Mouse (Mus musculus) hindbrain, embryonic 11.5 days (tissue): ENCODE data around the gene Nfia. TPM values are rescaled to one million over a fixed set of nuclear protein-coding genes. Genes with fewer than 3 reads are reported as not detected.

Experiments used
- ATAC-seq: fragments of 200-750 bp; cut with Nextera tagmentation; 2 replicates; pipeline ENCODE4 v1.8.0; 2017; ENCODE audit warnings: mild to moderate bottlenecking, moderate TSS enrichment, moderate library complexity; ENCODE audit not compliant: low FRiP score
- DNase-seq: peaks from one replicate; pipeline ENCODE4 v3.0.0-alpha.2; 2015; ENCODE audit warnings: low spot score
- H3K27ac ChIP-seq: fragments of 300-500 bp; sonication (generic); 2 replicates; pipeline ENCODE4 v1.5.1; 2014; ENCODE audit warnings: mild to moderate bottlenecking, low read depth, low read length
- H3K27me3 ChIP-seq: fragments of 300-500 bp; sonication (generic); 2 replicates; pipeline ENCODE4 v1.6.1; 2014; ENCODE audit warnings: mild to moderate bottlenecking, low read length, moderate library complexity, mixed read lengths; ENCODE audit not compliant: control insufficient read depth, insufficient read depth
- H3K36me3 ChIP-seq: fragments of 300-500 bp; sonication (generic); 2 replicates; pipeline ENCODE4 v1.6.1; 2014; ENCODE audit warnings: mild to moderate bottlenecking, low read length, moderate library complexity, mixed read lengths; ENCODE audit not compliant: control insufficient read depth, insufficient read depth
- H3K4me1 ChIP-seq: fragments of 300-500 bp; sonication (generic); replicated peaks from 2 replicates; pipeline ENCODE4 v1.6.1; 2014; ENCODE audit warnings: low read length, mixed read lengths; ENCODE audit not compliant: control insufficient read depth, insufficient read depth
- H3K4me2 ChIP-seq: fragments of 300-500 bp; sonication (generic); replicated peaks from 2 replicates; pipeline ENCODE4 v1.6.1; 2014; ENCODE audit warnings: mild to moderate bottlenecking, low read depth, low read length
- H3K4me3 ChIP-seq: fragments of 300-500 bp; sonication (generic); 2 replicates; pipeline ENCODE4 v1.5.1; 2014; ENCODE audit warnings: low read depth, low read length
- H3K9ac ChIP-seq: fragments of 300-500 bp; sonication (generic); 2 replicates; pipeline ENCODE4 v1.6.1; 2014; ENCODE audit warnings: low read depth, low read length
- H3K9me3 ChIP-seq: fragments of 300-500 bp; sonication (generic); 2 replicates; pipeline ENCODE4 v1.6.1; 2016; ENCODE audit warnings: low read length; ENCODE audit not compliant: control insufficient read depth
- WGBS: fragments of 180-500 bp; shearing (Covaris S2); extraction: QIAGEN DNeasy Blood & Tissue Kit; methylation state at CpG from one replicate; pipeline ENCODE4 v1.1.7; 2014; 5-methylcytosine and 5-hydroxymethylcytosine counted together
- polyA plus RNA-seq: library from polyadenylated mRNA; unstranded; fragments of >200 nt; fragmentation: Nextera tagmentation; extraction: Ambion mirVana; gene quantifications from 2 replicates; pipeline ENCODE4 v1.2.1, GENCODE M21; 2014

The Nfia gene
- polyA plus RNA-seq, 1 experiment from 2014 or later: 45.6 TPM

- WGBS: 95% methylated on average over 2 of the region's 2 CpGs
- DNase-seq (no peak), ATAC-seq (no peak)
- Histone ChIP-seq H3K4me2 (no peak overlapping the region), H3K4me1 (no peaks in the 10 kb centered on the region), H3K9me3 (no peaks in the 10 kb centered on the region), H3K27me3 (no peaks in the 10 kb centered on the region), H3K36me3 (no peaks in the 10 kb centered on the region), H3K9ac (no peak overlapping the region), H3K27ac (no peak overlapping the region), H3K4me3 (no peak overlapping the region)
Measured at GRCm38 (mm10) chr4:97864276-97864675, 91.7 kb downstream of the Nfia start.

DNA sequence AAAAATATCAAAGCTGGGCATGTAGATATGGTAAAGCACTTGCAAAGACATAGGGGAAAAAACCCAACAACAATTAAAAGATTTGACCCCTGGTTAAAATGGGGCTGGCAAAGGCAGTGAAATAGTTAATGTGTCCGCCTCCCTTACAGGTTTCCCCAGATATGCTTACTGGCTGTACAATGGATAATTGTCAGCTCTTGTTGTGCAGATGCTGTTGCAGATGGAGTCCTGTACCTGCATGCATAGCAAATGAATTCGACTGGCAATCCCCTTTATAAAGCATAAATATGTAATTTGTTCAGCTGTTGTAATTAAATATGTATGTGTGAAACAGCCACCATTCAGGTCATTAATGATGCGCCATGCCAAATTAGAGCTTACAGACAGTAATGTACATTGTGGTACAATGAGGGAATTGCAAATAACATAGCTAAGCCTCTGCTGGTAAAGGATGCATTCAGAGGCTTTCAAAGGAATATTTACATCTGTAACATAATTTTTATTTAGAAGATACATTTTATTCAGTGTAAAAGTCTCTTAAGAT is 92.9 kb downstream of the Nfia start:
- H3K4me1 ChIP-seq: no peaks in the 10 kb centered on the region
- no peak for DNase-seq
- 77% methylated on average over 3 of the region's 3 CpGs for WGBS
- H3K9ac ChIP-seq: no peak overlapping the region
- no peak overlapping the region for H3K4me3 ChIP-seq
- no peak overlapping the region for H3K4me2 ChIP-seq
- H3K27me3 ChIP-seq: no peaks in the 10 kb centered on the region
- peak; percentile 63; the same call in 1 of the 2 replicates for ATAC-seq
- no peaks in the 10 kb centered on the region for H3K9me3 ChIP-seq
- H3K27ac ChIP-seq: no peak overlapping the region
- no peaks in the 10 kb centered on the region for H3K36me3 ChIP-seq

DNA sequence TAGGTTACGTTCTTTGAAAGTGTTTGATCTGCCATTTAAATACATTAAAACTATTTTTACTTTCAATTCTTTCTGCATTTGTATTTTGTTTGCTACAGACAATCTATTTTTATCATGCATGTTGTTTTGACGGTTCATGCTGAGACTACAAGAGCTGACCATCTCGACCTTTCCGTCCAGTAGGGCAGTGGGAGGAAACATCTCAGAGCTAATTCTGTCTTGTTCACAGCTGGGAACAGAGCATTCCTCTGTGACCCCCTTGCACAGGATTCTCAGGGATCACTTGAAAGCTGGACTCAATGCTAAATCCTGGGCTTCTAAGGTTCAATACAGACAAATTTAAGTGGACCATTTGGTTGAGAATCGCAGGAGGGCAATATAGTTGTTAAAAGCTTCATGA is 93.9 kb downstream of the Nfia start:
- H3K36me3 ChIP-seq: no peaks in the 10 kb centered on the region
- no peak for DNase-seq
- H3K4me3 ChIP-seq: no peak overlapping the region
- no peak overlapping the region for H3K4me2 ChIP-seq
- H3K9me3 ChIP-seq: no peaks in the 10 kb centered on the region
- no peak overlapping the region for H3K9ac ChIP-seq
- no peaks in the 10 kb centered on the region for H3K4me1 ChIP-seq
- WGBS: 63% methylated on average over 5 of the region's 5 CpGs
- ATAC-seq: no peak
- H3K27ac ChIP-seq: no peak overlapping the region
- H3K27me3 ChIP-seq: no peaks in the 10 kb centered on the region

DNA sequence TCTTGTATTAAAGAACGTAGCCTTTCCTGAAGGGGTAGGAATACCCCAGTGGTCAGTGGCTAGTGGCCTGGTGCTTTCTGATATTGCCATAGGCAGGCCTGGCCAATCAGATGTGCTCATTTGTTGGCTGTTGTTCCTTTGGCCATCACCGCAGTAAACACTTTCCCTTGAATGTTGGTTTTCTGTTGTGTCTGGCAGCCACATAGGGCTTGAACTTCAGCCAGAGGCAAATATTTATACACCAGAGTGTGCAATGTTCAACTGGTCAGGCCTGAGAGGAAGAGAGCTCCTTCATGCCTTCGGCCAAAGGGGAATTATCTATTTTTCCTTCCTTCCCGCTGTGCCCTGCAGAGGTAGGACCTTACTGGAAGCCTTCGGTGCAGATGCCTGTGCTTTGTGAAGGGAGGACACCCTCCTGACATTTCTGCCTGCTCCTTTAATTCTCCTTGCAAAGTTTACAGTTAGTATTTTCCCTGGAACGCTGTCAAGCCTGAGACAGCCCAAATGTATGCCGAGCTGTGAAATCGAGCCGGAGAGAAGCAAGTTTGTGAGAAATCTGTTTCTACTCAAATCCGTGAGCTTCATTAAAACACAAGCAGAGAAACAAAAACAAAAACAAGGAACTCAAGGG is 95.9 kb downstream of the Nfia start:
- DNase-seq: no peak
- Histone ChIP-seq H3K36me3 (no peaks in the 10 kb centered on the region), H3K9ac (no peak overlapping the region), H3K4me2 (no peak overlapping the region), H3K4me1 (0 out of 2 replicates have a peak, but pooled peaks cover 2% of the 10 kb centered on the region), H3K9me3 (no peaks in the 10 kb centered on the region), H3K4me3 (no peak overlapping the region), H3K27me3 (no peaks in the 10 kb centered on the region), H3K27ac (no peak overlapping the region)
- no peak for ATAC-seq
- 82% methylated on average over 10 of the region's 10 CpGs for WGBS

DNA sequence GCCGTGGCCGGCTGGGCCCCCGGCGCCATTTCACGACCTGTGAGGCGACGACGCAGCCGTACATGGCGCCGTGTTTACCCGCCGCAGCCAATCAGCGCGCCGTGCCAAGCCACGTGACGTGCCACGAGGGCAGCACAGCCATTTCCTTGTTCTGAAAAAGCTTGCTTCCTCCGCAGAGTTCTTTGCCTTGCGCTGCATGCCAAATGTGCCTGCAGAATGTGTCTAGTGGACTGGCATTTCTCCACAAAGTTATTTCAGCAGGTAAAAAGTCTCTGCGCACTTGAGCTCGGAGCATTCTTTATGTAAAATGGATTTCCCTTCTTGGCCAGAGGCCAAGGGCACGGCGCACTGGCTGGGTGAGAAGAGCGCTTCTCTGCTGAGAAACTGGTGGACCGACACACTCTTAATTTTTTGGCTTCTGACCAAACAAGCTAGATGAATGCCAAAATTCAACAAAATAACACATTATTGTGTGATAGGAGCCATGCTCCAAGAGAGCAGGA is 96.5 kb downstream of the Nfia start:
- Histone ChIP-seq H3K4me3 (no peak overlapping the region), H3K9me3 (no peaks in the 10 kb centered on the region), H3K27me3 (no peaks in the 10 kb centered on the region), H3K4me1 (0 out of 2 replicates have a peak, but pooled peaks cover 2% of the 10 kb centered on the region), H3K27ac (no peak overlapping the region), H3K9ac (no peak overlapping the region), H3K4me2 (no peak overlapping the region), H3K36me3 (no peaks in the 10 kb centered on the region)
- DNase-seq (no peak), ATAC-seq (no peak)
- WGBS: 84% methylated on average over 27 of the region's 27 CpGs

DNA sequence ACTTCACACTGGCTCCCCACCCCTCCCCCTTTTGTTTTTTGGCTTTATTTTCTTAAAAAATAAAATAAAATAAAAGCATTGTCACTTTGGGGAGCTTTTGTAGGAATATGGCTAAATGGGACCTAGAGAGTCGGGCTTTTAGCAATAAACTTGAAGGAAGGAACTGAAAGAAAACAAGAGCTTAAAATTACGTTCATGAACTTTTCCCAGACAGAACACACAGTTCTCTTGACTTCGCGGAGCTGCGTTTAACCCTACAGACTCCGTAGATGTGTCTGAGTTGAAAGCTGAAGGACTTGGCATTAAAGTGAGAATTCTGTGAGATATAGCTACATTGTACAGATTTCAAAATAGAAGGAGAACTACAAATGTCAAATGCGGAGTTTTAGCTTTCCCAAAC is 96.9 kb downstream of the Nfia start:
- no peaks in the 10 kb centered on the region for H3K9me3 ChIP-seq
- WGBS: 79% methylated on average over 7 of the region's 7 CpGs
- H3K27me3 ChIP-seq: no peaks in the 10 kb centered on the region
- ATAC-seq: no peak
- no peak for DNase-seq
- no peak overlapping the region for H3K4me2 ChIP-seq
- H3K9ac ChIP-seq: no peak overlapping the region
- no peaks in the 10 kb centered on the region for H3K36me3 ChIP-seq
- 0 out of 2 replicates have a peak, but pooled peaks cover 2% of the 10 kb centered on the region for H3K4me1 ChIP-seq
- H3K27ac ChIP-seq: no peak overlapping the region
- H3K4me3 ChIP-seq: no peak overlapping the region

GRCm38 (mm10) chr4:97871770-97872439 is 99.4 kb downstream of the Nfia start:
- DNase-seq (no peak), ATAC-seq (no peak)
- H3K4me2 ChIP-seq: no peak overlapping the region

GRCm38 (mm10) chr4:97874916-97875315 is 102.4 kb downstream of the Nfia start:
- ATAC-seq: no peak
- Histone ChIP-seq H3K4me1 (0 out of 2 replicates have a peak, but pooled peaks cover 2% of the 10 kb centered on the region), H3K27me3 (no peaks in the 10 kb centered on the region), H3K9me3 (no peaks in the 10 kb centered on the region), H3K9ac (no peak overlapping the region), H3K4me2 (no peak overlapping the region), H3K27ac (no peak overlapping the region), H3K4me3 (no peak overlapping the region), H3K36me3 (no peaks in the 10 kb centered on the region)
- DNase-seq: no peak
- WGBS: 55% methylated on average over 3 of the region's 3 CpGs

More at GRCm38 (mm10) chr4:97871770-97872439, 99.4 kb downstream of the Nfia start:
- no peak overlapping the region for H3K27ac ChIP-seq
- H3K9me3 ChIP-seq: no peaks in the 10 kb centered on the region
- no peak overlapping the region for H3K9ac ChIP-seq
- WGBS: 60% methylated on average over 9 of the region's 9 CpGs
- no peaks in the 10 kb centered on the region for H3K36me3 ChIP-seq
- no peak overlapping the region for H3K4me3 ChIP-seq
- H3K4me1 ChIP-seq: 0 out of 2 replicates have a peak, but pooled peaks cover 2% of the 10 kb centered on the region
- H3K27me3 ChIP-seq: no peaks in the 10 kb centered on the region
